Mouse (Mus musculus): Measurements from ENCODE around the gene E2f7. TPM values are rescaled to one million over a fixed set of nuclear protein-coding genes. Genes with fewer than 3 reads are reported as not detected.

E2f7 gene
- total and polyA plus RNA-seq, 3 experiments = 4.2 to 26.4 (median 16.2) TPM

- H3K27ac ChIP-seq (ENCODE audit: control insufficient read depth, low read depth, low read length) = no peak overlapping the region
- no peak overlapping the region for H3K4me3 ChIP-seq (ENCODE audit: control insufficient read depth in 1 of 2, insufficient read depth in 1 of 2, low read depth in 2 of 2, low read length in 2 of 2)
- TF ChIP-seq MXI1 (IDR thresholded peaks at IDR 0.05; ENCODE audit: low read depth, low read length) = no peak
- no peak for TF ChIP-seq ZKSCAN1 (IDR thresholded peaks at IDR 0.05; ENCODE audit: low read depth, low read length)
- TF ChIP-seq GATA1 (IDR thresholded peaks at IDR 0.05; ENCODE audit: low read depth, low read length) = no peak
- no peak for TF ChIP-seq USF1 (IDR thresholded peaks at IDR 0.05; ENCODE audit: low read depth, low read length)
- TF ChIP-seq GABPA (IDR thresholded peaks at IDR 0.05; ENCODE audit: low read depth, low read length) = no peak
- no peak for TF ChIP-seq TAL1 (IDR thresholded peaks at IDR 0.05; ENCODE audit: low read length)
- TF ChIP-seq RCOR1 (IDR thresholded peaks at IDR 0.05; ENCODE audit: low read depth, low read length) = no peak
- no peak for TF ChIP-seq ZNF384 (IDR thresholded peaks at IDR 0.05; ENCODE audit: low read depth, low read length)
- TF ChIP-seq CTCF (IDR thresholded peaks at IDR 0.05 in 2 of 3, conservative IDR thresholded peaks at IDR 0.05 in 1 of 3; ENCODE audit: control insufficient read depth in 1 of 3, insufficient read depth in 1 of 3, low read depth in 2 of 3, low read length in 3 of 3, poor library complexity in 1 of 3, severe bottlenecking in 1 of 3) = no peak
Observed at GRCm38 (mm10) chr10:110806471-110806870, 61.2 kb downstream of the E2f7 start.

GRCm38 (mm10) chr10:110810528-110810927 is 65.3 kb downstream of the E2f7 start:
- H3K4me3 ChIP-seq (ENCODE audit: control insufficient read depth in 1 of 2, insufficient read depth in 1 of 2, low read depth in 2 of 2, low read length in 2 of 2) = no peak overlapping the region
- H3K9me3 ChIP-seq (replicated peaks; ENCODE audit: insufficient read depth, low read length) = no peaks in the 10 kb centered on the region
- no peak for TF ChIP-seq CHD2 (IDR thresholded peaks at IDR 0.05; ENCODE audit: low read length)
- TF ChIP-seq GATA1 (IDR thresholded peaks at IDR 0.05; ENCODE audit: low read depth, low read length) = no peak
- TF ChIP-seq TCF12 (IDR thresholded peaks at IDR 0.05; ENCODE audit: low read depth, low read length) = no peak
- TF ChIP-seq EP300 (IDR thresholded peaks at IDR 0.05; ENCODE audit: low read depth in 1 of 2, low read length in 2 of 2) = no peak
- TF ChIP-seq ZC3H11A (IDR thresholded peaks at IDR 0.05; ENCODE audit: low read depth, low read length) = no peak
- TF ChIP-seq SMC3 (IDR thresholded peaks at IDR 0.05; ENCODE audit: low read depth, low read length) = no peak
- no peak for TF ChIP-seq ELF1 (IDR thresholded peaks at IDR 0.05; ENCODE audit: low read depth, low read length)
- no peak for TF ChIP-seq MXI1 (IDR thresholded peaks at IDR 0.05; ENCODE audit: low read depth, low read length)
- no peak for TF ChIP-seq MYC (IDR thresholded peaks at IDR 0.05; ENCODE audit: low read depth, low read length)
- no peak for TF ChIP-seq ETS1 (IDR thresholded peaks at IDR 0.05; ENCODE audit: low read depth, low read length)
- no peak for TF ChIP-seq UBTF (IDR thresholded peaks at IDR 0.05; ENCODE audit: borderline replicate concordance, insufficient read depth, low read depth, low read length)
- no peak overlapping the region for H3K9ac ChIP-seq (ENCODE audit: control insufficient read depth, low read depth, low read length, poor library complexity, severe bottlenecking)
- no peak for DNase-seq (ENCODE audit: low read depth, low spot score)
- H3K36me3 ChIP-seq (ENCODE audit: control insufficient read depth in 1 of 2, insufficient read depth in 2 of 2, low read length in 2 of 2) = no peaks in the 10 kb centered on the region
- H3K79me2 ChIP-seq (ENCODE audit: control insufficient read depth, insufficient read depth, low read length, poor library complexity) = no peaks in the 10 kb centered on the region
- H3K27ac ChIP-seq (ENCODE audit: control insufficient read depth, low read depth, low read length) = no peak overlapping the region
- H3K4me1 ChIP-seq (ENCODE audit: control insufficient read depth in 1 of 2, insufficient read depth in 2 of 2, low read length in 2 of 2) = no peaks in the 10 kb centered on the region
- H3K27me3 ChIP-seq (ENCODE audit: control insufficient read depth in 1 of 2, insufficient read depth in 2 of 2, low read length in 2 of 2) = peaks cover 0 to 2% of the 10 kb centered on the region in 2 experiments; a peak in 2 of 4 replicates

More at GRCm38 (mm10) chr10:110806471-110806870, 61.2 kb downstream of the E2f7 start:
- Histone ChIP-seq H3K79me2 (ENCODE audit: control insufficient read depth, insufficient read depth, low read length, poor library complexity) (no peaks in the 10 kb centered on the region), H3K9ac (ENCODE audit: control insufficient read depth, low read depth, low read length, poor library complexity, severe bottlenecking) (no peak overlapping the region), H3K36me3 (ENCODE audit: control insufficient read depth in 1 of 2, insufficient read depth in 2 of 2, low read length in 2 of 2) (no peaks in the 10 kb centered on the region), H3K27me3 (ENCODE audit: control insufficient read depth in 1 of 2, insufficient read depth in 2 of 2, low read length in 2 of 2) (no peaks in the 10 kb centered on the region; a peak in 1 of 4 replicates), H3K9me3 (replicated peaks; ENCODE audit: insufficient read depth, low read length) (no peaks in the 10 kb centered on the region), H3K4me1 (ENCODE audit: control insufficient read depth in 1 of 2, insufficient read depth in 2 of 2, low read length in 2 of 2) (no peaks in the 10 kb centered on the region)
- DNase-seq (ENCODE audit: low read depth, low spot score) = no peak
